Mouse (Mus musculus) MEL (cell line): ENCODE data around the gene Gatad2a. TPM values are rescaled to one million over a fixed set of nuclear protein-coding genes. Genes with fewer than 3 reads are reported as not detected.

Source experiments
- DNase-seq: peaks from one replicate; pipeline ENCODE4 v3.0.0; 2011; ENCODE audit warnings: low read depth, low spot score
- H3K27ac ChIP-seq: 2 replicates; pipeline ENCODE4 v1.5.1; 2012; ENCODE audit warnings: low read depth, mild to moderate bottlenecking, control low read depth, low read length, moderate library complexity; ENCODE audit not compliant: control insufficient read depth
- H3K27me3 ChIP-seq, 2 experiments: fragments of 150-350 bp in 1 of 2; sonication (generic) in 1 of 2; 2 replicates each; pipeline ENCODE4 v1.6.1; 2012; ENCODE audit warnings: low read length in 2 of 2, mild to moderate bottlenecking in 2 of 2, improper control_type of control experiment in 1 of 2, moderate library complexity in 1 of 2; ENCODE audit not compliant: insufficient read depth in 2 of 2, control insufficient read depth in 1 of 2
- H3K36me3 ChIP-seq, 2 experiments: 2 replicates each; pipeline ENCODE4 v1.6.1; 2012 to 2014; ENCODE audit warnings: low read length in 2 of 2, improper control_type of control experiment in 1 of 2, inconsistent platforms in 1 of 2, mild to moderate bottlenecking in 1 of 2; ENCODE audit not compliant: insufficient read depth in 2 of 2, control insufficient read depth in 1 of 2
- H3K4me1 ChIP-seq, 2 experiments: fragments of 150-350 bp in 1 of 2; sonication (generic) in 1 of 2; 2 replicates each; pipeline ENCODE4 v1.6.1; 2012; ENCODE audit warnings: low read length in 2 of 2, improper control_type of control experiment in 1 of 2, mild to moderate bottlenecking in 1 of 2; ENCODE audit not compliant: insufficient read depth in 2 of 2, control insufficient read depth in 1 of 2
- H3K4me3 ChIP-seq, 2 experiments: fragments of 150-350 bp in 1 of 2; sonication (generic) in 1 of 2; 2 replicates each; pipeline ENCODE4 v1.5.1; 2012; ENCODE audit warnings: low read depth in 2 of 2, low read length in 2 of 2, mild to moderate bottlenecking in 2 of 2, moderate library complexity in 2 of 2, control low read depth in 1 of 2, improper control_type of control experiment in 1 of 2; ENCODE audit not compliant: control insufficient read depth in 1 of 2, insufficient read depth in 1 of 2
- H3K79me2 ChIP-seq: 2 replicates; pipeline ENCODE4 v1.6.1; 2012; ENCODE audit warnings: mild to moderate bottlenecking, low read length, moderate library complexity; ENCODE audit not compliant: control insufficient read depth, poor library complexity, insufficient read depth
- H3K9ac ChIP-seq: 2 replicates; pipeline ENCODE4 v1.6.1; 2012; ENCODE audit warnings: low read depth, mild to moderate bottlenecking, control low read depth, low read length, moderate library complexity; ENCODE audit not compliant: control insufficient read depth, poor library complexity, severe bottlenecking
- H3K9me3 ChIP-seq: fragments of 150-350 bp; sonication (generic); replicated peaks from 2 replicates; pipeline ENCODE4 v1.6.1; 2012; ENCODE audit warnings: mild to moderate bottlenecking, low read length, improper control_type of control experiment, moderate library complexity; ENCODE audit not compliant: insufficient read depth
- BHLHE40 ChIP-seq: IDR thresholded peaks from 2 replicates; pipeline ENCODE4 v1.6.1; 2012; ENCODE audit warnings: low read depth, mild to moderate bottlenecking, inconsistent platforms, low read length, improper control_type of control experiment, borderline replicate concordance
- CHD1 ChIP-seq: IDR thresholded peaks from 2 replicates; pipeline ENCODE4 v1.6.1; 2012; ENCODE audit warnings: low read depth, mild to moderate bottlenecking, inconsistent platforms, low read length, improper control_type of control experiment
- CHD2 ChIP-seq: IDR thresholded peaks from 2 replicates; pipeline ENCODE4 v1.6.1; 2011; ENCODE audit warnings: low read length, improper control_type of control experiment
- E2F4 ChIP-seq: IDR thresholded peaks from 2 replicates; pipeline ENCODE4 v1.6.1; 2011; ENCODE audit warnings: low read depth, low read length, improper control_type of control experiment, borderline replicate concordance
- ELF1 ChIP-seq: IDR thresholded peaks from 2 replicates; pipeline ENCODE4 v1.6.1; 2014; ENCODE audit warnings: low read depth, mild to moderate bottlenecking, inconsistent platforms, low read length, improper control_type of control experiment, moderate library complexity
- ETS1 ChIP-seq: IDR thresholded peaks from 2 replicates; pipeline ENCODE4 v1.6.1; 2012; ENCODE audit warnings: low read depth, mild to moderate bottlenecking, inconsistent platforms, low read length, improper control_type of control experiment, moderate library complexity
- GABPA ChIP-seq: IDR thresholded peaks from 2 replicates; pipeline ENCODE4 v1.6.1; 2012; ENCODE audit warnings: low read depth, mild to moderate bottlenecking, inconsistent platforms, low read length, improper control_type of control experiment, moderate library complexity
- GATA1 ChIP-seq: IDR thresholded peaks from 2 replicates; pipeline ENCODE4 v1.6.1; 2011; ENCODE audit warnings: low read depth, low read length, improper control_type of control experiment
- KAT2A ChIP-seq: conservative IDR thresholded peaks from 2 replicates; pipeline ENCODE4 v1.6.1; 2012; ENCODE audit warnings: low read depth, low read length, improper control_type of control experiment, inconsistent platforms
- MAFK ChIP-seq: IDR thresholded peaks from 2 replicates; pipeline ENCODE4 v1.6.1; 2011; ENCODE audit warnings: low read depth, mild to moderate bottlenecking, low read length, improper control_type of control experiment, borderline replicate concordance
- MAX ChIP-seq: IDR thresholded peaks from 2 replicates; pipeline ENCODE4 v1.6.1; 2011; ENCODE audit warnings: low read length, improper control_type of control experiment
- MYC ChIP-seq: IDR thresholded peaks from 2 replicates; pipeline ENCODE4 v1.6.1; 2011; ENCODE audit warnings: low read depth, mild to moderate bottlenecking, low read length, improper control_type of control experiment, moderate library complexity
- NELFE ChIP-seq: IDR thresholded peaks from 2 replicates; pipeline ENCODE4 v1.6.1; 2011; ENCODE audit warnings: low read depth, low read length, improper control_type of control experiment
- NRF1 ChIP-seq: IDR thresholded peaks from 2 replicates; pipeline ENCODE4 v1.6.1; 2014; ENCODE audit warnings: low read depth, mild to moderate bottlenecking, inconsistent platforms, low read length, improper control_type of control experiment, moderate library complexity; ENCODE audit not compliant: poor library complexity, insufficient read depth, severe bottlenecking
- POLR2A ChIP-seq, 2 experiments: IDR thresholded peaks; 2 replicates each; pipeline ENCODE4 v1.6.1; 2011 to 2012; ENCODE audit warnings: low read length in 2 of 2, mild to moderate bottlenecking in 2 of 2, control low read depth in 1 of 2, improper control_type of control experiment in 1 of 2, low read depth in 1 of 2, moderate library complexity in 1 of 2; ENCODE audit not compliant: control insufficient read depth in 1 of 2, insufficient read depth in 1 of 2, poor library complexity in 1 of 2
- RAD21 ChIP-seq: IDR thresholded peaks from 2 replicates; pipeline ENCODE4 v1.6.1; 2011; ENCODE audit warnings: mild to moderate bottlenecking, low read depth, low read length, improper control_type of control experiment
- RCOR1 ChIP-seq: IDR thresholded peaks from 2 replicates; pipeline ENCODE4 v1.6.1; 2012; ENCODE audit warnings: low read depth, mild to moderate bottlenecking, inconsistent platforms, low read length, improper control_type of control experiment
- SIN3A ChIP-seq: IDR thresholded peaks from 2 replicates; pipeline ENCODE4 v1.6.1; 2012; ENCODE audit warnings: low read length, improper control_type of control experiment, inconsistent platforms
- SMC3 ChIP-seq: IDR thresholded peaks from 2 replicates; pipeline ENCODE4 v1.6.1; 2011; ENCODE audit warnings: low read depth, low read length, improper control_type of control experiment
- TAL1 ChIP-seq: IDR thresholded peaks from 2 replicates; pipeline ENCODE4 v1.6.1; 2012; ENCODE audit warnings: mild to moderate bottlenecking, inconsistent platforms, low read length, moderate library complexity, mixed read lengths
- UBTF ChIP-seq: IDR thresholded peaks from 2 replicates; pipeline ENCODE4 v1.6.1; 2012; ENCODE audit warnings: low read depth, mild to moderate bottlenecking, inconsistent platforms, low read length, improper control_type of control experiment, moderate library complexity, borderline replicate concordance; ENCODE audit not compliant: insufficient read depth
- USF1 ChIP-seq: IDR thresholded peaks from 2 replicates; pipeline ENCODE4 v1.6.1; 2014; ENCODE audit warnings: low read depth, mild to moderate bottlenecking, inconsistent platforms, low read length, improper control_type of control experiment, moderate library complexity
- ZC3H11A ChIP-seq: IDR thresholded peaks from 2 replicates; pipeline ENCODE4 v1.6.1; 2012; ENCODE audit warnings: low read depth, mild to moderate bottlenecking, inconsistent platforms, low read length, improper control_type of control experiment
- ZKSCAN1 ChIP-seq: IDR thresholded peaks from 2 replicates; pipeline ENCODE4 v1.6.1; 2012; ENCODE audit warnings: low read depth, mild to moderate bottlenecking, inconsistent platforms, low read length, improper control_type of control experiment, moderate library complexity
- ZMIZ1 ChIP-seq: IDR thresholded peaks from 2 replicates; pipeline ENCODE4 v1.6.1; 2012; ENCODE audit warnings: low read depth, mild to moderate bottlenecking, inconsistent platforms, low read length, improper control_type of control experiment, moderate library complexity
- ZNF384 ChIP-seq: IDR thresholded peaks from 2 replicates; pipeline ENCODE4 v1.6.1; 2012; ENCODE audit warnings: low read depth, mild to moderate bottlenecking, inconsistent platforms, low read length, improper control_type of control experiment
- polyA plus RNA-seq, 2 experiments: library from polyadenylated mRNA; stranded (reverse) in 1 of 2; unstranded in 1 of 2; fragments of >175 nt in 1 of 2; fragments of >200 nt in 1 of 2; gene quantifications; 2 replicates each; pipeline versions ENCODE4 v1.2.1 to v1.2.4; 2012; ENCODE audit warnings: low replicate concordance in 2 of 2, low read depth in 1 of 2; ENCODE audit not compliant: insufficient read length in 2 of 2, insufficient read depth in 1 of 2, missing spikeins in 1 of 2
- total RNA-seq: library from RNA; depleted of rRNA; stranded (reverse); fragments of 300-350 nt; gene quantifications from 2 replicates; pipeline ENCODE4 v1.2.3, GENCODE M21; 2012

The Gatad2a gene
- total and polyA plus RNA-seq, 3 experiments = 38.0 to 129 (median 111) TPM

- TF ChIP-seq ETS1 = peak; percentile 39; the same call in 1 of the 2 replicates
- no peak for TF ChIP-seq ZC3H11A
- peak; percentile 77; the same call in 1 of the 2 replicates for TF ChIP-seq UBTF
- peak; percentile 70 for TF ChIP-seq NELFE
- TF ChIP-seq NRF1 = peak; percentile 93
- TF ChIP-seq E2F4 = peak; percentile 75; the same call in 1 of the 2 replicates
- no peak for TF ChIP-seq MAFK
- no peak for TF ChIP-seq RCOR1
- TF ChIP-seq GATA1 = peak; percentile 35; the same call in 1 of the 2 replicates
- no peak; the same call in 1 of the 2 replicates for TF ChIP-seq CHD2
Observed at GRCm38 (mm10) chr8:69903063-69903542, 93.1 kb downstream of the Gatad2a start (continued).

- peak within 1 kb of the TSS; percentile 89 for H3K9ac ChIP-seq
- peaks cover 0 to 18% of the 10 kb centered on the region in 2 experiments; a peak in 2 of 4 replicates for H3K36me3 ChIP-seq
- H3K79me2 ChIP-seq = peaks cover 42% of the 10 kb centered on the region
- peaks cover 0 to 19% of the 10 kb centered on the region in 2 experiments; a peak in 3 of 4 replicates for H3K4me1 ChIP-seq
- H3K4me3 ChIP-seq = peak within 1 kb of the TSS; percentile 77 to 88
- no peaks in the 10 kb centered on the region for H3K9me3 ChIP-seq
- DNase-seq = peak; percentile 70
- TF ChIP-seq TAL1 (no peak), ZC3H11A (no peak), ZMIZ1 (no peak), CHD1 (peak; percentile 81; the same call in 1 of the 2 replicates), SMC3 (no peak; the same call in 1 of the 2 replicates), ETS1 (no peak), ZNF384 (no peak), POLR2A (IDR thresholded peaks at IDR 0.05; ENCODE audit: control insufficient read depth in 1 of 2, insufficient read depth in 1 of 2, low read depth in 1 of 2, low read length in 2 of 2, poor library complexity in 1 of 2) (peak in 1 of 2 experiments; percentile 13; a peak in 1 of 4 replicates), GABPA (no peak), NRF1 (no peak), RAD21 (no peak), MAX (no peak), SIN3A (no peak), MYC (peak; percentile 24), MAFK (no peak), ELF1 (no peak), KAT2A (no peak), BHLHE40 (no peak), USF1 (no peak), ZKSCAN1 (no peak)
- H3K27ac ChIP-seq = peak within 1 kb of the TSS; percentile 91
- H3K27me3 ChIP-seq = no peaks in the 10 kb centered on the region
Observed at GRCm38 (mm10) chr8:69902163-69903062, 93.8 kb downstream of the Gatad2a start, which contains the start of the genes Tssk6, Ndufa13 and Yjefn3. TSS of gene Tssk6 (plus strand) at chr8:69902184. TSS of gene Ndufa13 (minus strand) at chr8:69902558. TSS of gene Yjefn3 (minus strand) at chr8:69902712.
